In the genomic region with DNA sequence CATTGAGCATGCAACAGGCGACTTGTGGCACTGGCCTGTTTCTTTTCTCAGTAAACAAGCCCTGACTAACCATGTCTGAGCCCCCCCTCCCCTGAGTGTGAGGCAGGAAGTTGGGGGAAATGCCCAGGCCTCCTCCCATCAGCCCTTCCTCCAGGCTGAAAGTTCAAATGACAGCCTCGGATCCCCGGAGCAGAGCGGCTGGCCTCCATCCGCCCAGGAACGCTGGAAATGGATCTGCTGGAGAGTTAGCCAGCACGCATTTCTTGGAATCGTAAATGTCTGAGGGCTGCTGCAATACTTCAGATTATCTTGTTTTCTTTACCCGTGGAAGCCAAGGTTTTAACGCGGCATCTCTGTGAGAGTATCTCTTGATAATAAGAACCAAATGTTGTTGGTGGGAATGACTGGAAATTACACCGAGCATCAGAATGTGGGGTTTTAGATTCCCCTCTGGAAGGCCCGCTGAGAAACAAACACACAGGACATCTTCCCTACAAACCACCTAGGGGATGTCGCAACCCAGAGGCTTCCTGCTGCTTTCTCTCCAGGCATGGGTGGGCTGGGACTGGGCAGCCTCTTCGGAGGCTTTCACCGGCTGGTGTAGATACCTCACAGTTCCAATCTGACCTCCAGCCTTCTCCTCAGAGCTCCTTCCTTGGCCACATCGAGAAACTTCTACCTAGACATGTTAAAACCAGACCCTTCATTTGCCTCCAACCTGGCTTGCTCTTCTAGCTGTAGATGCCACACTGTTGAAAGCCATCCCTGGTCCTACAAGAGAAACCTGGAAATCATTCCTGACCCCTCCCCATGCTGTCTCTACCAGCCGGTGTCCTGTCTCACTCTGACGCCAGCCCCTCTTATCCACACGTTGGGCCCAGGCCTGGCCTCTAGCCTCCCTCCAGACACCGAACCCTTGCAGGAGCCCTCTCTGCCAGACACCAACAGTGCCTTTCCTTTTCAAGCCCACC, we compare ENCODE assay signal across 10 mouse cellular contexts. TPM values are rescaled to one million over a fixed set of nuclear protein-coding genes. Genes with fewer than 3 reads are reported as not detected.
DNase-seq lines count a peak whose midpoint lies in the region; ATAC-seq and TF ChIP-seq lines count a peak whose summit lies in the region.
"Had no signal": no experiment of that assay in that cellular context is flagged by ENCODE, and none has a peak within 500 bp of the region (broad histone marks: within the 10 kb centered on the region; RNA-seq: fewer than 3 reads in every experiment).

No protein-coding gene starts in this region.

- H3K4me1 ChIP-seq in embryonic facial prominence, embryonic 11.5 days (ENCODE audit: control insufficient read depth, insufficient read depth, low read length) = peaks cover 8% of the 10 kb centered on the region
- 0 out of 2 replicates have a peak, but pooled peaks cover 8% of the 10 kb centered on the region for H3K4me1 ChIP-seq in lung, embryonic 14.5 days (ENCODE audit: insufficient read depth)

- H3K36me3 ChIP-seq in embryonic facial prominence, embryonic 11.5 days (replicated peaks; ENCODE audit: control insufficient read depth, insufficient read depth, low read depth, low read length) = no peaks in the 10 kb centered on the region
- no peaks in the 10 kb centered on the region for H3K36me3 ChIP-seq in lung, embryonic 14.5 days (ENCODE audit: insufficient read depth)
- H3K36me3 ChIP-seq: hindbrain, embryonic 15.5 days; neural tube, embryonic 12.5 days had no signal

- DNase-seq in adipocyte (ENCODE audit: low spot score) = peak; percentile 9
- DNase-seq in embryonic facial prominence, embryonic 11.5 days (ENCODE audit: low spot score) = peak; percentile 69
- DNase-seq in heart, postnatal 14 days = peak; percentile 61 to 67
- DNase-seq in lung, embryonic 14.5 days = peak; percentile 77
- no peak for DNase-seq in thymus, adult 18-20 months
- no peak for DNase-seq in Muller cell, postnatal 12 days (ENCODE audit: inconsistent ontology term)
- DNase-seq in cerebellum, postnatal 36 days = no peak

- ATAC-seq in embryonic facial prominence, embryonic 11.5 days (replicated peaks; ENCODE audit: insufficient number of reproducible peaks, low FRiP score, low TSS enrichment, low read depth) = no peak
- 0 out of 2 replicates have a peak, but pooled peaks have one; percentile 23 for ATAC-seq in lung, embryonic 14.5 days (ENCODE audit: insufficient read depth)
- no peak for ATAC-seq in frontal cortex, adult (ENCODE audit: low TSS enrichment)

- H3K4me2 ChIP-seq in embryonic facial prominence, embryonic 11.5 days (ENCODE audit: low read depth, low read length) = no peak overlapping the region
- no peak overlapping the region for H3K4me2 ChIP-seq in lung, embryonic 14.5 days
- H3K4me2 ChIP-seq: hindbrain, embryonic 15.5 days; neural tube, embryonic 12.5 days had no signal

- 33% methylated on average over 21 of the region's 21 CpGs for WGBS in embryonic facial prominence, embryonic 11.5 days
- 32% methylated on average over 21 of the region's 21 CpGs for WGBS in lung, embryonic 14.5 days

- intact Hi-C loops in heart, postnatal 14 days (cut with DNase I) = no loop called here

- no peak for TF ChIP-seq CTCF in lung, embryonic 14.5 days (IDR thresholded peaks at IDR 0.05; ENCODE audit: low read depth)

- no peak overlapping the region for H3K9ac ChIP-seq in embryonic facial prominence, embryonic 11.5 days (replicated peaks; ENCODE audit: low read length)
- no peak overlapping the region for H3K9ac ChIP-seq in lung, embryonic 14.5 days
- H3K9ac ChIP-seq: hindbrain, embryonic 15.5 days; neural tube, embryonic 12.5 days had no signal

- H3K27ac ChIP-seq in embryonic facial prominence, embryonic 11.5 days (replicated peaks; ENCODE audit: low read depth, low read length) = peak overlapping the region; percentile 48; the same call in 1 of the 2 replicates
- H3K27ac ChIP-seq in lung, embryonic 14.5 days (ENCODE audit: low read depth) = peak overlapping the region; percentile 67; the same call in 1 of the 2 replicates
- H3K27ac ChIP-seq: hindbrain, embryonic 15.5 days; neural tube, embryonic 12.5 days had no signal

- H3K27me3 ChIP-seq in embryonic facial prominence, embryonic 11.5 days (ENCODE audit: control insufficient read depth, insufficient read depth, low read length) = no peaks in the 10 kb centered on the region
- no peaks in the 10 kb centered on the region for H3K27me3 ChIP-seq in lung, embryonic 14.5 days (ENCODE audit: insufficient read depth, low read length)
- H3K27me3 ChIP-seq: hindbrain, embryonic 15.5 days; neural tube, embryonic 12.5 days had no signal

- H3K9me3 ChIP-seq in embryonic facial prominence, embryonic 11.5 days (replicated peaks; ENCODE audit: control insufficient read depth, low read length) = no peaks in the 10 kb centered on the region
- no peaks in the 10 kb centered on the region for H3K9me3 ChIP-seq in lung, embryonic 14.5 days (ENCODE audit: low read depth, low read length)
- H3K9me3 ChIP-seq: hindbrain, embryonic 15.5 days; neural tube, embryonic 12.5 days had no signal

- H3K4me3 ChIP-seq in embryonic facial prominence, embryonic 11.5 days (ENCODE audit: low read depth, low read length) = no peak overlapping the region
- H3K4me3 ChIP-seq in lung, embryonic 14.5 days (ENCODE audit: low read depth, low read length) = no peak overlapping the region
- H3K4me3 ChIP-seq: hindbrain, embryonic 15.5 days; neural tube, embryonic 12.5 days had no signal

RNA-seq across cellular contexts. Expression of a gene that starts 31.1 kb away (rescaled TPM):
- 0.52 and 1.1 TPM in 2 replicates for polyA plus RNA-seq in embryonic facial prominence, embryonic 11.5 days (2014; fragmentation: Nextera tagmentation; extraction: Ambion mirVana)
- not detected for total RNA-seq in heart, postnatal 14 days (2021)
- polyA plus RNA-seq in lung, embryonic 14.5 days (2014; fragmentation: Nextera tagmentation; extraction: Ambion mirVana) = 0.36 and 0.37 TPM in 2 replicates

RNA-seq across cellular contexts. Expression of a gene that starts 31.2 kb away (rescaled TPM):
- polyA plus RNA-seq in embryonic facial prominence, embryonic 11.5 days (2014; fragmentation: Nextera tagmentation; extraction: Ambion mirVana) = 0.11 and 0.18 TPM in 2 replicates
- under 1 TPM in 1 of 2 experiments, not detected in 1; 0.05 TPM for total RNA-seq in heart, postnatal 14 days (2021)
- 0.16 and 0.21 TPM in 2 replicates for polyA plus RNA-seq in lung, embryonic 14.5 days (2014; fragmentation: Nextera tagmentation; extraction: Ambion mirVana)

RNA-seq across cellular contexts. Expression of a gene that starts 42.8 kb away (rescaled TPM):
- 200 and 208 TPM in 2 replicates for polyA plus RNA-seq in embryonic facial prominence, embryonic 11.5 days (2014; fragmentation: Nextera tagmentation; extraction: Ambion mirVana)
- 10 to 100 TPM; 60.9 to 78.2 TPM for total RNA-seq in heart, postnatal 14 days (2021)
- polyA plus RNA-seq in lung, embryonic 14.5 days (2014; fragmentation: Nextera tagmentation; extraction: Ambion mirVana) = 277 and 302 TPM in 2 replicates

Comparison
In these comparisons a context has a peak if more than half of its experiments do, and no peak if none do; other contexts are left out.
1. DNase-seq: peak in adipocyte (single experiment), embryonic facial prominence, embryonic 11.5 days (single experiment), heart, postnatal 14 days (2 of 2) and lung, embryonic 14.5 days (single experiment); none in thymus, adult 18-20 months (0 of 2), Muller cell, postnatal 12 days (single experiment) and cerebellum, postnatal 36 days (0 of 2).